Mouse (Mus musculus) lung, postnatal 0 days (tissue): ENCODE results near the gene Wfdc16. TPM values are rescaled to one million over a fixed set of nuclear protein-coding genes. Genes with fewer than 3 reads are reported as not detected.

ENCODE experiments used
- ATAC-seq: fragments of 200-750 bp; cut with Nextera tagmentation; 2 replicates; pipeline ENCODE4 v1.8.0; 2017; ENCODE audit warnings: moderate library complexity
- DNase-seq: peaks from one replicate; pipeline ENCODE4 v3.0.0-alpha.2; 2016; ENCODE audit warnings: low spot score
- H3K27ac ChIP-seq: fragments of 300-500 bp; sonication (generic); 2 replicates; pipeline ENCODE4 v1.5.1; 2014; ENCODE audit warnings: antibody characterized with exemption, mild to moderate bottlenecking, low read length, mixed read lengths
- H3K27me3 ChIP-seq: fragments of 300-500 bp; sonication (generic); replicated peaks from 2 replicates; pipeline ENCODE4 v1.6.1; 2014; ENCODE audit warnings: low read length, mixed read lengths; ENCODE audit not compliant: insufficient read depth
- H3K36me3 ChIP-seq: fragments of 300-500 bp; sonication (generic); 2 replicates; pipeline ENCODE4 v1.6.1; 2014; ENCODE audit warnings: low read length, mixed read lengths; ENCODE audit not compliant: insufficient read depth
- H3K4me1 ChIP-seq: fragments of 300-500 bp; sonication (generic); 2 replicates; pipeline ENCODE4 v1.6.1; 2014; ENCODE audit warnings: antibody characterized with exemption, low read depth, low read length, mixed read lengths; ENCODE audit not compliant: insufficient read depth
- H3K4me2 ChIP-seq: fragments of 300-500 bp; sonication (generic); replicated peaks from 2 replicates; pipeline ENCODE4 v1.6.1; 2014; ENCODE audit warnings: low read depth, mild to moderate bottlenecking, low read length, moderate library complexity, mixed read lengths
- H3K4me3 ChIP-seq: fragments of 300-500 bp; sonication (generic); 2 replicates; pipeline ENCODE4 v1.5.1; 2014; ENCODE audit warnings: low read depth, low read length
- H3K9ac ChIP-seq: fragments of 300-500 bp; sonication (generic); replicated peaks from 2 replicates; pipeline ENCODE4 v1.6.1; 2014; ENCODE audit warnings: low read depth, mild to moderate bottlenecking
- H3K9me3 ChIP-seq: fragments of 300-500 bp; sonication (generic); 2 replicates; pipeline ENCODE4 v1.6.1; 2016; ENCODE audit warnings: low read length, mixed read lengths
- CTCF ChIP-seq: IDR thresholded peaks from 2 replicates; pipeline ENCODE4 v1.5.1; 2016; ENCODE audit warnings: antibody characterized with exemption, mild to moderate bottlenecking
- EP300 ChIP-seq: IDR thresholded peaks from 2 replicates; pipeline ENCODE4 v1.6.1; 2016; ENCODE audit warnings: antibody characterized with exemption, mild to moderate bottlenecking, control low read depth
- WGBS: fragments of 180-500 bp; shearing (Covaris S2); extraction: QIAGEN DNeasy Blood & Tissue Kit; methylation state at CpG from one replicate; pipeline ENCODE4 v1.1.7; 2014; 5-methylcytosine and 5-hydroxymethylcytosine counted together
- polyA plus RNA-seq: library from polyadenylated mRNA; unstranded; fragments of >200 nt; fragmentation: Nextera tagmentation; extraction: Ambion mirVana; gene quantifications from 2 replicates; pipeline ENCODE4 v1.2.1, GENCODE M21; 2015

The Wfdc16 gene
- not detected in 2 replicates for polyA plus RNA-seq

DNA sequence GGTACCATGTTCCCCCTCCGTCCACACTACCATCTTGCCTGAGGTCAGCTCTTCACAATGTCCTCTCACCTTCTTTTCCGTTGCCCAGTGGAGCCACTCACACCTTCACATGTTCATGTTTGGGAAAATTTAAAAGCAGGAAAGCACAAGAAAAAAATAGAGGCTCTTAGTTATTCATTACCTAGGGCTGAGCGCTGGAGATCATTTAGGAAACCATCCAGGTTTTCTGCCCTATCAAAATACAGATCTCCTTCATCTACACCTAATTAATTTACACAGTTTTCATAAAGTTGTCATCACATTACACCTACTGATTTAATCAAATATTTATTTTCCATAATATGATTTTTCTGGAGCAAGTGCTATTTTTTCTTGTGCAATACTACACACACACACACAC, at the start of gene Wfdc16:
TSS of gene Wfdc16 (minus strand) at position 101 of the 400 bp plus-strand sequence.
- Histone ChIP-seq H3K4me2 (no peak within 1 kb of the TSS), H3K27ac (no peak within 1 kb of the TSS), H3K4me3 (no peak within 1 kb of the TSS), H3K27me3 (no peaks in the 10 kb centered on the region), H3K4me1 (no peaks in the 10 kb centered on the region), H3K9ac (no peak within 1 kb of the TSS), H3K9me3 (no peaks in the 10 kb centered on the region), H3K36me3 (no peaks in the 10 kb centered on the region)
- ATAC-seq (no peak), DNase-seq (no peak)
- TF ChIP-seq EP300 (no peak), CTCF (no peak)
- WGBS, result 69% methylated on average over 3 of the region's 3 CpGs

DNA sequence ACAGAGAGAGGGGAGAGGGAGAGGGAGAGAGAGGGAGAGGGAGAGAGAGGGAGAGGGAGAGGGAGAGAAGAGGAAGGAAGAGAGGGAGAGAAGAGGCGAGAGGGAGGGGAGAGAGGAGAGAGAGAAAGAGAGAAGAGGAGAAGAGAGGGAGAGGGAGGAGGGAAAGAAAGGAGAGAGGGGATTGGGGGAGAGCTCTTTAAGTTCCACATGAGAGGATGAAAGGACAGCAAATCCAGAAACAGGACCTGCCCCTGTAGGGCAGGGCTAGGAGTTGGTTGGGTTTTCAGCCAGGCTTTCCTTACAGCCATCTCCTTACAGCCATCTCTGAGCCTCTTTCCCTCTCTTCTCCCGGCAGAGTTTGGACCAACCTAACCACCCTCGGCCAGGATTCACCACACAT, 46.2 kb upstream of the Wfdc16 start, which contains the start of gene Wfdc13:
TSS of gene Wfdc13 (plus strand) at position 301 of the 400 bp plus-strand sequence.
- H3K9ac ChIP-seq, result no peak within 1 kb of the TSS
- H3K4me2 ChIP-seq, result no peak within 1 kb of the TSS
- no peaks in the 10 kb centered on the region for H3K9me3 ChIP-seq
- H3K27ac ChIP-seq, result no peak within 1 kb of the TSS
- no peaks in the 10 kb centered on the region for H3K36me3 ChIP-seq
- WGBS, result 47% methylated on average over 3 of the region's 3 CpGs
- ATAC-seq (no peak), DNase-seq (no peak)
- H3K4me1 ChIP-seq, result no peaks in the 10 kb centered on the region
- no peak for TF ChIP-seq CTCF
- no peak for TF ChIP-seq EP300
- H3K4me3 ChIP-seq, result no peak within 1 kb of the TSS
- no peaks in the 10 kb centered on the region for H3K27me3 ChIP-seq

DNA sequence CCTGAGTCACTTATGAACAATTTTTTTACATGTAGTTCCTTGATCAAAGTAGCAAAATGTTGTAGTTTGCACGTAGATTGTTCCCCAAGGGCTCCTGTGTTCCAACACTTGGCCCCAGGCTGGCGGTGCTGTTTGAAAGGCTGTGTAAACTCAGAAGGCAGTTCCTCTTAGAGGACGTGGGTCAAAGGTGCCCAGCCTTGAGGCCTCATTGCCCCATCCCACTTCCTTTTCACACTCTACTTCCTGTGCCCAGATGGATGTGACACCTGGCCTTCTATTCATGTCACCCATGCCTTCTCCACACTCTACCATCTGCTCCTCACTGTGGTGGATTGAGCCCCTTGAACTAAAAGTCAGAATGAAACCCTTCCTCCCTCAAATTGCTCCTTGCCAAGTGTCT, 41.3 kb upstream of the Wfdc16 start:
- H3K27me3 ChIP-seq, result no peaks in the 10 kb centered on the region
- no peak overlapping the region for H3K27ac ChIP-seq
- H3K4me3 ChIP-seq, result no peak overlapping the region
- no peaks in the 10 kb centered on the region for H3K36me3 ChIP-seq
- ATAC-seq (peak; percentile 47), DNase-seq (peak; percentile 63)
- H3K9ac ChIP-seq, result no peak overlapping the region
- 12% methylated on average over 3 of the region's 3 CpGs for WGBS
- no peaks in the 10 kb centered on the region for H3K9me3 ChIP-seq
- 0 out of 2 replicates have a peak, but pooled peaks cover 4% of the 10 kb centered on the region for H3K4me1 ChIP-seq
- TF ChIP-seq EP300 (no peak), CTCF (no peak)
- no peak overlapping the region for H3K4me2 ChIP-seq

DNA sequence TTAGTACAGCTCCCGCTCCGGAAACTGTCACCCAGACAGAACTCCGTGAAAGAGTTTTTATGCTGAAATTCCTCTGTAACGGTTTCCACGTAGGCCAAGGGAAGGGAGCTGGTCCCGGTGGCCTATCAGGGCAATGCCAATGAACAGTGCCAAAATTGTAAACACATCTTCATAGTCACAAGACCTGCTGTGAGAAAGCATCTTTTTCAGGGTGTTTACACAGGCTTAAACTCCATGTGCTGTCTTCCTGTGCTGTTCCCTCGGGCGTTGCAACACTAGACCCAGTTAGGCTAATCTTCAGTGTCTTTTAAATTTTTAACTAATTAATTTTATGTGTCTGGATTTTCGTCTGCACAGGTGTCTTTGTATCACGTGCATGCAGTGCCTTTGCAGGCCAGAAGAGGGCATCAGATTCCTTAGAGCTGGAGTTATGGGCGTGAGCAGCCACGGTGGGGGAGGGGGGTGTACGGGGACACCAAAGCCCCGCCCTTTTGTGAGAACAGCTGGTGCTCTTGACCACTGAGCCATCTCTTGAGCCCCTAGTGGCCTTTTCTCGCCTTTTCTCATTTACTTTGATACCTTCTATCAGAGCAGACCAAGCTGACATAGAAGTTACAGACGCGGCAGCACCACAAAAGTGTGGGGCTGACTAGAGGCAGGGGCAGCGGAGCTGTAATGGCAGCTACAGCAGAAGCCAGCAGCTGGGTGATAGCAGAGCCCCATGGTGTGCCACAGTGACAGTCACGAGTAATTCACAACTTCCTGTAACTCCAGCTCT, 40.4 kb upstream of the Wfdc16 start:
- DNase-seq (peak; percentile 92), ATAC-seq (peak; percentile 93)
- H3K9me3 ChIP-seq, result no peaks in the 10 kb centered on the region
- H3K4me2 ChIP-seq, result peak overlapping the region; percentile 48
- no peaks in the 10 kb centered on the region for H3K36me3 ChIP-seq
- 16% methylated on average over 19 of the region's 19 CpGs for WGBS
- TF ChIP-seq CTCF (peak; percentile 86), EP300 (no peak)
- 0 out of 2 replicates have a peak, but pooled peaks cover 4% of the 10 kb centered on the region for H3K4me1 ChIP-seq
- no peaks in the 10 kb centered on the region for H3K27me3 ChIP-seq
- no peak overlapping the region for H3K9ac ChIP-seq
- no peak overlapping the region for H3K4me3 ChIP-seq
- H3K27ac ChIP-seq, result no peak overlapping the region

DNA sequence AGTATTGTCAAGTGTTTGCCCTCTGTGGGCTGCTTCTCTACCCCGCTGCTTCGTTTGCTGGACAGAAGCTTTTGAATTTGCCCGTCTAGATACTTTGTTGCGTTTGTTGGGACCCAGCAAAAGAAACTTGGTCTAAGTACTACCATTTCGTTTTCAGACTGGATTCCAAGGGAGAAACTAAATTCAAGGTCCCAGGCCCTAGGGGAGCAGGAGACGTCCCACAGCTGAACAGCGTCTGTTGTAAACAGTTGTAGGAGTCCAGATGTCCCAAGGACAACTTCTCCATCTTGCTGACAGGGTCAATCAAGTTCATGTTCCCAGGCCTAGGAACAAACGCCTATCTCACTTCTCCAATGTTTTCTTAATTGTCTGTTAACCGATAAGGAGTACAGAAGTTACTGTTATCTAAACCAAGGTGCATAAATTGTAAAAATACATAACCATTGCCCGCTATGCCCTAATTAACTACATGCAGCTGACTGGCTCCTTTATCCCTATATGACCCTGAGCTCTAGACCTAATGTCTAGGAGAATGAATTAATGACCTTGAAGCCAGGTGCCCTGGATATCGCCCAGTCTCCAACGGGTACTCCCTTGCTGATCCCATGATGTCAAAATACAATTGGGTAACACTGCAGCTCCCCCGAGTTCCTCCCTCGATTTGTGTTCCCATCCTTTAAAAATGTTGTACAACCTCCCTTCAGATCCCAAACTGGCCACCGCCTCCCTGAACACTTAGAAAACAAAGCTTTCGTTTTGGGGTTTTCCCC, 38.5 kb upstream of the Wfdc16 start:
- Histone ChIP-seq H3K4me2 (no peak overlapping the region), H3K9ac (no peak overlapping the region), H3K4me1 (0 out of 2 replicates have a peak, but pooled peaks cover 4% of the 10 kb centered on the region), H3K36me3 (no peaks in the 10 kb centered on the region), H3K27me3 (no peaks in the 10 kb centered on the region), H3K27ac (no peak overlapping the region), H3K4me3 (no peak overlapping the region), H3K9me3 (no peaks in the 10 kb centered on the region)
- no peak for TF ChIP-seq CTCF
- no peak for TF ChIP-seq EP300
- DNase-seq (no peak), ATAC-seq (no peak)
- 63% methylated on average over 16 of the region's 16 CpGs for WGBS

DNA sequence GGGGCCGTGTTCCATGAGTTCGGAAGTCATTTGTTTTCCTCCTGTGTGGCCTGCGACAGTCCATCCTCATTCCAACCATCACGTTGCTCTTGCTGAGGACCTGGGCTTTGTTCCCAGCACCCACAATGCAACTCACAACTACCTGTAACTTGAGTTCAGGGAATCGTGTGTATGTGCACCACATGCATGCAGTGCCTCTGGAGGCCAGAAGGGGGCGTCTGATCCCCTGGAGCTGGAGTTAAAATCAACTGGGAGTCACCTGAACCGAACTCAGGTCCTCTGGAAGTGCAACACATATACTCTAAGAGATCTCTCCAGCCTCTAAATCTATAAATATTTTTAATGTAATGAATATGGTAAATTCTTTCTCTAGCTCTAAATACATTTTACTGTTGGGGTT, 37.5 kb upstream of the Wfdc16 start:
- Histone ChIP-seq H3K4me1 (0 out of 2 replicates have a peak, but pooled peaks cover 4% of the 10 kb centered on the region), H3K27ac (no peak overlapping the region), H3K27me3 (no peaks in the 10 kb centered on the region), H3K4me3 (no peak overlapping the region), H3K36me3 (no peaks in the 10 kb centered on the region), H3K9me3 (no peaks in the 10 kb centered on the region), H3K9ac (no peak overlapping the region), H3K4me2 (no peak overlapping the region)
- 79% methylated on average over 7 of the region's 7 CpGs for WGBS
- no peak for ATAC-seq
- TF ChIP-seq CTCF, result peak; percentile 30; the same call in 1 of the 2 replicates
- no peak for TF ChIP-seq EP300
- no peak for DNase-seq
